Mouse (Mus musculus) left cerebral cortex, adult 9 months (tissue): Measurements from ENCODE around the gene Slc35c1.

Source experiments
- DNase-seq, 2 experiments: peaks; one replicate each; pipeline ENCODE4 v3.0.0; 2022; ENCODE audit warnings: low spot score in 2 of 2

Gene Slc35c1

GRCm38 (mm10) chr2:92403776-92404319, 56.5 kb downstream of the Slc35c1 start:
- no peak for DNase-seq
